Mouse (Mus musculus) liver, postnatal 0 days (tissue): ENCODE measurements around the gene Pced1b.

Experiments
- CTCF ChIP-seq: sonication (generic); IDR thresholded peaks from 2 replicates; pipeline ENCODE4 v1.5.1; 2016; ENCODE audit warnings: antibody characterized with exemption, low read depth
- EP300 ChIP-seq: IDR thresholded peaks from 2 replicates; pipeline ENCODE4 v1.6.1; 2016; ENCODE audit warnings: antibody characterized with exemption, low read depth, mild to moderate bottlenecking

DNA sequence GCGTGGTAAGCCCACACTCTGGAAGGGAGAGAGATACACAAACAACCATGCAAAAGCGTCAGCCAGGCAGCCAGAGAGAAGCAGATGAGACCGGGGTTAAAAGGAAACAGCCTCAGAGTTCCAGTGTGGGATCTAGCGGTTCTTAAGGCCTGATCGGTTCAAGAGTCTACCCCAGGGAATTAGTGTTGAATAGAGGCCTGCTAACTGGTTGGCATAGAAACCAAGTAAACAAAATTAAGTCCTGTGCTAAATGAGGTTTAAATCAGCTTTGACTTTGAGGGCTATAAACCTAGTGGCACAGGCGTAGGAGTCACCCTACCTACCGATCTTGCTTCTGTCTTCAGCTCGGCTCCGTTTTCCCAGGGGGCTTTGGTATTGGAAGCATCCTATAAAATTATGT is 77.4 kb downstream of the Pced1b start:
- no peak for TF ChIP-seq EP300
- TF ChIP-seq CTCF: no peak
